Mouse (Mus musculus): Measurements from ENCODE around the gene Duox1. TPM values are rescaled to one million over a fixed set of nuclear protein-coding genes. Genes with fewer than 3 reads are reported as not detected.

The Duox1 gene
- polyA plus RNA-seq, 1 experiment from 2014 or later = 0.18 TPM

DNA sequence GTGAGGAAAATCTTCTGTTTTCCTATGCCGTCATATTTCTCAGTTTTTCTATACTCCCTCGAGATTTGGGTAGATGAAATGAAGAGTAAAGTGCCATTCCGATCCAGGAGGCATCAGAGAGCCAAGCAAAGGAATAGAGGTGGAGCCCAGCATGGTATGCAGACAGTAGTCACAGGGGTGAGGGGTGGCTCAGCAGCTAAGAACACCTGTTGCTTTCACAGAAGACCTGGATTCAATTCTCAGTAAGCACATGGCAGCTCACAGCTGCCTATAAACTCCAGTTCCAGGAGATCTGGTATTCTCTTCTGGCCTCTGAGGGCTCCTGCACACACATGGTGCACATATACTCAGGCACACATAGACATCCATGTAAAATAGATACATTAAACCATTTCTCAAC lies 56.6 kb downstream of the Duox1 start:
- H3K4me3 ChIP-seq = no peak overlapping the region
- no peak overlapping the region for H3K4me2 ChIP-seq (replicated peaks)
- ATAC-seq (ENCODE audit: low FRiP score, low read depth) = no peak
- peaks cover 20% of the 10 kb centered on the region for H3K27me3 ChIP-seq
- peaks cover 25% of the 10 kb centered on the region for H3K4me1 ChIP-seq
- H3K9me3 ChIP-seq = no peaks in the 10 kb centered on the region
- no peak overlapping the region for H3K9ac ChIP-seq (replicated peaks)
- no peak overlapping the region for H3K27ac ChIP-seq (replicated peaks)
- WGBS = 72% methylated on average over 3 of the region's 3 CpGs
- H3K36me3 ChIP-seq = no peaks in the 10 kb centered on the region

DNA sequence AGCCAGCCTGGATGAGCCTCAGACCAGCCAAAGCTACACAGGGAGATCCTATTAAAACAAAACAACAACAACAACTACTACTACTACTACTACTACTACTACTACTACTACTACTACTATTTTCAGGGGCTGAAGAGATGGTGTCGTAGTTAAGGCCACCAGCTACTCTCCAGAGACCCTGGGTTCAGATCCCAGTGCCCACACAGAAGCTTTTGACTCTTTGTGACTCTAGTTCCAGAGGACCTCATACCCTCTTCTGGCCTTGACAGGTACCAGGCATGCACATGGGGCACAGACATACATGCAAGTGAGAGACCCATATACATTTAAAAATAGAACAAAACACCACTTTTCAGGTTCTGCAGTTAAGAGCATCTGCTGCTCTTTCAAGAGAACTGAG lies 57.1 kb downstream of the Duox1 start:
- no peaks in the 10 kb centered on the region for H3K9me3 ChIP-seq
- H3K4me1 ChIP-seq = peaks cover 20% of the 10 kb centered on the region
- H3K27me3 ChIP-seq = peaks cover 20% of the 10 kb centered on the region
- no peak overlapping the region for H3K27ac ChIP-seq (replicated peaks)
- no peak overlapping the region for H3K4me2 ChIP-seq (replicated peaks)
- no peaks in the 10 kb centered on the region for H3K36me3 ChIP-seq
- H3K9ac ChIP-seq (replicated peaks) = no peak overlapping the region
- no peak for ATAC-seq (ENCODE audit: low FRiP score, low read depth)
- H3K4me3 ChIP-seq = no peak overlapping the region
- 78% methylated on average over 1 of the region's 1 CpGs for WGBS

DNA sequence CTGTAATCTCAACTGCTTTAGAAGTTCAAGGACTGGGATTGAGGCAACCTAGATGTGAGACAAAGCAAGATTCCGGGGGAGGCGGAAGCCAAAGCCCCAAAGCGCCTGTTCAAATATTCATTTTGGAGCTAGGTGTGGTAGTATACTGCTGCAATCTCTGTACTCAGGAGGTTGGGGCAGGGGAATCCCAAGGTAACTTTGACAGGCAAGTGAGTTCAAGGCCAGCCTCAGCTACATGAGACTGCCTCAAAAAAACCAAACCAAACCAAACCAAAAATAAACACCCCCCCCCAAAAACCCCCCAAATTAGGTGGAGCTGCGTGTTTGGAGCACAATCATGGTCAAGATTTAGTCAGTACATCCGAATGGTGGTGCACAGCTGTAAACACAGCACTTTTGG lies 58.5 kb downstream of the Duox1 start:
- H3K9ac ChIP-seq (replicated peaks) = no peak overlapping the region
- H3K27me3 ChIP-seq = peaks cover 20% of the 10 kb centered on the region
- no peak overlapping the region for H3K4me2 ChIP-seq (replicated peaks)
- peaks cover 13% of the 10 kb centered on the region for H3K4me1 ChIP-seq
- H3K36me3 ChIP-seq = no peaks in the 10 kb centered on the region
- no peak overlapping the region for H3K4me3 ChIP-seq
- 83% methylated on average over 5 of the region's 5 CpGs for WGBS
- no peak for ATAC-seq (ENCODE audit: low FRiP score, low read depth)
- no peak overlapping the region for H3K27ac ChIP-seq (replicated peaks)
- no peaks in the 10 kb centered on the region for H3K9me3 ChIP-seq

DNA sequence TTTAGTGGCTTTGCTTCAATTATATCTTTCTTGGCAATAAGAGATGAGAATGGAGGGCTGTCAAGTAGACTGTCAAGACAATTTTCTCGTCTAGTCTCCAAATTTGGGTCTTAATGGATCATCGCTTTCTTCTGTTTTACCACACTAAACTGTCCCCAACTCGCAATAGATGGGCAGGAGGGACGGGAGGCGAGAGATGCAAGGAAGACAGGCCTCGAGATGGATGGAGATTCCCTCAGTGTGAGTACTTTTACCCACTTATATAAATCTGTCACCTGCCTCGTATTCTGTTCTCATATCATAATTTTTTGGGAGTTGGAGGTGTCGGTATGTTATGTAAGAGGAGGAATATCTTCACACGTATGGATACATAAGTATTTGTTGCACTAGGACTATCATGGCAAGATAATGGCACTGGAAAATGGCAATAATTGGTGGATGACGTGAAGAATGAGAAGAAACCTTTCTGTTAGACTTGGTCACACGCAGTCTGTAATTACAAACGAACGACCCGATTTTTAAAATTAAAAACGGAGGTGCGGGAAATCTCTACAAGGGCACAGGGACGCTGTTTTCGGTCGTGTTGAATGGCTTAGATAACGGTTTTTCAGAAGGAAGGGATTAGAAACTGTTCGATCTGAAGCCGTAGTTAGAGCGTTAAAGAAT lies 59.3 kb downstream of the Duox1 start:
- 18% methylated on average over 23 of the region's 23 CpGs for WGBS
- ATAC-seq (ENCODE audit: low FRiP score, low read depth) = no peak
- Histone ChIP-seq H3K27me3 (peaks cover 20% of the 10 kb centered on the region), H3K4me3 (peak overlapping the region; percentile 61), H3K36me3 (no peaks in the 10 kb centered on the region), H3K4me2 (replicated peaks) (peak overlapping the region; percentile 44), H3K9ac (replicated peaks) (peak overlapping the region; percentile 41; the same call in 1 of the 2 replicates), H3K9me3 (no peaks in the 10 kb centered on the region), H3K27ac (replicated peaks) (no peak overlapping the region), H3K4me1 (peaks cover 8% of the 10 kb centered on the region; the same call in 1 of the 2 replicates)

DNA sequence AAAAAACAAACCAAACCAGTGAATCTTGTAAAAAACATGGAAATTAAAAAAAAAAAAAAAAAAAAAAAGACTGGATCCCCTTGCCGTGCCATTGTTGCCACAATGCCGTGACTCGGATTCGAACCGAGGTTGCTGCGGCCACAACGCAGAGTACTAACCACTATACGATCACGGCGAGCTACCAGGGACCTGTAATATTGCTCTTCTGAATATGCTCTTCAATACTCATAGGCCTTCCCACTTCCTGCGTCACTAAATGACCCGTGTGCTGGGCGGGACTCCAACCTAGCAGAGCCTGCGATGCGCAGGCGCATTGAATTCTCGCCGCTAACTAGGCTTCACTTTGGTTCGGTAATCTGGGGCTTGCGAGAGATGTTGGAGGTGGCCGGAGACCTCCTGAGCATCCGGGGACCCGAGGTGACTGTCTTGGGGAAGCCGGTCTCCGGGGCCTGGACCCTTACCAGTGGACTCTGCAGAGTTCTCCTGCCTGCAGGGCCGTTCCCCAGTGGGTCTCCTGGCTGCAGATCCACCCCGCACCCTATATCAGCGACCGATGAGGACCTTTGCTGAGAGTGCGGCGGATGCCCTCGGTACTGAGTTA lies 60.0 kb downstream of the Duox1 start:
- ATAC-seq (ENCODE audit: low FRiP score, low read depth) = peak; percentile 84
- H3K36me3 ChIP-seq = no peaks in the 10 kb centered on the region
- peak overlapping the region; percentile 74 for H3K4me2 ChIP-seq (replicated peaks)
- H3K27ac ChIP-seq (replicated peaks) = peak overlapping the region; percentile 88
- peaks cover 14% of the 10 kb centered on the region for H3K27me3 ChIP-seq
- H3K4me1 ChIP-seq = peaks cover 4% of the 10 kb centered on the region; the same call in 1 of the 2 replicates
- peak overlapping the region; percentile 69 for H3K9ac ChIP-seq (replicated peaks)
- peak overlapping the region; percentile 61 for H3K4me3 ChIP-seq
- H3K9me3 ChIP-seq = no peaks in the 10 kb centered on the region
- under 1% methylated on average over 32 of the region's 32 CpGs for WGBS

DNA sequence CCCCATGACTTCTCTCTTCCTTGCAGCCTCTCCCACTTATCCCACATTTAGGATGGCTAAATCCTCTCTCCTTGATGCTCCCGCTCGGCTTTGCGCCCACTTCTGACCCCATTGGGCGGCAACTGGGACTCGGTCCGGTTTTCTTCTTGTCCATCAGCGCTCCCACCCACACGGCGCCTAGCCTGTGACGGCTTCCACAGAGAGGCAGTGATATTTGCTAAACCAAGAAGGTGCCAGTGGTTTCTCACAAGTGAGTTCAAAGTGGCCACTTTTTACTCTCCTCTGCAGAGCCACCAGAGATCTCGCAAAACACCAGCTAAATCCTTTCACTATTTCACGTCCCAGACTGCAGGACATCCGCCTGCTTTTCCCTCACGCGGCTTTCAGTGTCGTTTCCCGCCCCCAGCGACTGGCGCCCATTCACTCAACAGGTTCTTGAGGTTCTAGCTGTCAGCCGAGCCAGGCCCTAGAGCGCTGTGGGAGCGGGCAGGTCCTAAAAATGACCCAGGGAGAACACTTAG lies 60.6 kb downstream of the Duox1 start:
- peak overlapping the region; percentile 61 for H3K4me3 ChIP-seq
- peak overlapping the region; percentile 69 for H3K9ac ChIP-seq (replicated peaks)
- H3K27me3 ChIP-seq = peaks cover 8% of the 10 kb centered on the region; the same call in 1 of the 2 replicates
- WGBS = under 1% methylated on average over 22 of the region's 22 CpGs
- H3K36me3 ChIP-seq = no peaks in the 10 kb centered on the region
- peak overlapping the region; percentile 88 for H3K27ac ChIP-seq (replicated peaks)
- 0 out of 2 replicates have a peak, but pooled peaks have one; percentile 2 for ATAC-seq (ENCODE audit: low FRiP score, low read depth)
- H3K4me1 ChIP-seq = peaks cover 7% of the 10 kb centered on the region; the same call in 1 of the 2 replicates
- peak overlapping the region; percentile 74 for H3K4me2 ChIP-seq (replicated peaks)
- H3K9me3 ChIP-seq = no peaks in the 10 kb centered on the region

DNA sequence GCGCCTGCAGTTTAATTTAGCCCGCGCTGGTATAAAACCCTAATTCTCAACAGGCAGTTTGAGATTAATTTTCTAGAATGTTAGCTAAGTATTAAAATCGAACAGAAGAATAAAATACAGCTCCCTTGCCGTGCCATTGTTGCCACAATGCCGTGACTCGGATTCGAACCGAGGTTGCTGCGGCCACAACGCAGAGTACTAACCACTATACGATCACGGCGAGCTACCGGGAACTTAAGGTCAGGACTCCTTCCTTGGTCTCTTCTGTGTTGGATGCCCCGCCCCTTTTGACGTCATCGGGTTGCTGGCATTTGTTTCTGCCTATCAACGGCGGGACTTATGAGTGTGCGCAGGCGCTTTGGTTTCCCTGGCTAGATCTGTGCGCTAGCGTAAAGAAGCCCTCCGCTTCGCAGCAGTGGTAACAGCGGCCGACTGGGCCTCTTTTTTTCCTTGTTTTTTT lies 61.8 kb downstream of the Duox1 start:
- 0 out of 2 replicates have a peak, but pooled peaks cover under 1% of the 10 kb centered on the region for H3K27me3 ChIP-seq
- H3K36me3 ChIP-seq = no peaks in the 10 kb centered on the region
- peak overlapping the region; percentile 45 for H3K4me2 ChIP-seq (replicated peaks)
- H3K4me3 ChIP-seq = peak overlapping the region; percentile 61
- under 1% methylated on average over 28 of the region's 28 CpGs for WGBS
- H3K27ac ChIP-seq (replicated peaks) = peak overlapping the region; percentile 90
- peaks cover 7% of the 10 kb centered on the region; the same call in 1 of the 2 replicates for H3K4me1 ChIP-seq
- ATAC-seq (ENCODE audit: low FRiP score, low read depth) = peak; percentile 89
- peak overlapping the region; percentile 65 for H3K9ac ChIP-seq (replicated peaks)
- H3K9me3 ChIP-seq = no peaks in the 10 kb centered on the region

DNA sequence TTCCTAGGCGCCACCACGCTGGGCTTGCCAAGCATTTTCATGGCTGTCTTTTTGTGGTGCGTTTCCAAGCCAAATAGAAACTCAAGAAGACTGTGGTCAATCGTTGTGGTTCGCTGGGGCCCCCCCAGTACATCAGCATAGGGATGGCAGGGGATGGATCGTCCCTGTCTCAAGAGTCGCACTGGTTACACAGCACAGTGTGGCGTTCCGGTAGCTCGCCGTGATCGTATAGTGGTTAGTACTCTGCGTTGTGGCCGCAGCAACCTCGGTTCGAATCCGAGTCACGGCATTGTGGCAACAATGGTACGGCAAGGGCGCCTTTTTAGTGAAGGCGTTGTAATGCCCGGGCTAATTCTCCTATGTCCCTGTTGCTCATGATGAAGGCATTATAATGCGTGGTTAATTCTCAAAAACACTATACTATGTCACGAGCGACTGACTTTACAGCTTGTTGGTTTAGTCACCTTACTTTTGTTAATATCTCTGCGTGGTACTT lies 62.3 kb downstream of the Duox1 start:
- peak overlapping the region; percentile 45 for H3K4me2 ChIP-seq (replicated peaks)
- H3K9ac ChIP-seq (replicated peaks) = peak overlapping the region; percentile 65
- H3K4me3 ChIP-seq = peak overlapping the region; percentile 61
- H3K9me3 ChIP-seq = no peaks in the 10 kb centered on the region
- H3K27me3 ChIP-seq = no peaks in the 10 kb centered on the region
- WGBS = 1% methylated on average over 26 of the region's 26 CpGs
- peak overlapping the region; percentile 90 for H3K27ac ChIP-seq (replicated peaks)
- ATAC-seq (ENCODE audit: low FRiP score, low read depth) = peak; percentile 81
- peaks cover 7% of the 10 kb centered on the region; the same call in 1 of the 2 replicates for H3K4me1 ChIP-seq
- H3K36me3 ChIP-seq = no peaks in the 10 kb centered on the region

DNA sequence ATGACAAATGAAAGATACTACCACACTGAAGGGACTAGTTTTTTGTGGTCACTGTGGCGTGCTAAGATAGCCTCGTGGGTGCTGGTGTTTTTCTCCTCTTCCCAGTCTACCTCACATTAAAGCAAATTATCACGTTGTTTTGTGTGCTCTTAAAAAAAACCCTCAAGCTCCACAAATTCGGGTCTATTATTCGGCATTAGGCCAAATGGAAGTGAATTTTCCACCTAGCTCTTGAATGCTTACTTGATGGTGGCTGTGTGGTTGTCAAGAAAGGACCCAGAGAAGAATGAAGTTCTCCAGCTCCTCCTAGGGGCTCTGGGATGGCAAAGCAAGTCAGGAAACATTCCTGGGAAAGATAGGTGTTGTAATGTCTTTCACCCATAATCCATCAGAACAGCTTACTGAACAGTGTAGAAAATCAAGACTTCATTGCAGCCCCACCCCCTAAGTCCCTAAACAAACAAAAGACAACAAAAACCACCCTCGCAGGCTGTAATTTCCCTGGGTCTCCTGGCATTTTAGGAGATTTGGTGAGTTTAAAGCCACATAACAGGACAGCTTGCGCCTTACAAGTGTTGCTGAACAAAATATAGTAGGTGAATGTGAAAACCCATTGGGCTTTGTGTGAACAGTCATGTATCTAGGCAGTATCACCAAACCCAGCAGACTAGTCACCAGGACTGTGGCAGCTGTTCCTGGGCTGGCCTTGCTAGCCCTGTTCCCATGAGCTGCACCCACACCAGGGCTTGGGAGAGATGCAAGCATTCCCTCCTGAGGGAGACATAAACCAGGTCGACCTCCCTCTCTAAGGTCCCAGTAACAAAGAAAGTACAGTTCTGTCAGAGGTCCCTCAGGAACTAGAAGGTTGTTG lies 63.2 kb downstream of the Duox1 start:
- 19% methylated on average over 8 of the region's 8 CpGs for WGBS
- Histone ChIP-seq H3K36me3 (no peaks in the 10 kb centered on the region), H3K9me3 (no peaks in the 10 kb centered on the region), H3K4me2 (replicated peaks) (peak overlapping the region; percentile 45), H3K4me3 (peak overlapping the region; percentile 61), H3K27ac (replicated peaks) (peak overlapping the region; percentile 25; the same call in 1 of the 2 replicates), H3K4me1 (peaks cover 7% of the 10 kb centered on the region; the same call in 1 of the 2 replicates), H3K27me3 (no peaks in the 10 kb centered on the region), H3K9ac (replicated peaks) (no peak overlapping the region)
- ATAC-seq (ENCODE audit: low FRiP score, low read depth) = no peak

DNA sequence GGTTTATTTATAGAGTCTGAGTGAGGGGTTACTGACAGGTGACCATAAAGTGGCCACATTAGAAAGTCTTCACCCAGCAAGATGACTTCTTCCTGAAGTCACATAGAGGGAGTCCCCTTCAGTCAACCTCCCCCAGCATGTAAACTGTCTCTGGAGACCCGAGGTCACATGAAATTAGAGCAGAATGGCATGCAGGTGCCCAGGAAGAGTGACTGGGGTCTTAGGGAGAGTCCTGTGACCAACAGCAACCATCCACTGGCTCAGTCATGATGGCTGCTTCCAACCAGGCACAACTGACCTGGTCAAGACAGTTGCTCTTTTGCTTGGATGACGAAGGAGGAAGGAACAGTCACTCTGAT lies 63.8 kb downstream of the Duox1 start:
- Histone ChIP-seq H3K27ac (replicated peaks) (no peak overlapping the region), H3K27me3 (no peaks in the 10 kb centered on the region), H3K9me3 (no peaks in the 10 kb centered on the region), H3K4me3 (no peak overlapping the region), H3K9ac (replicated peaks) (no peak overlapping the region), H3K4me2 (replicated peaks) (no peak overlapping the region), H3K36me3 (no peaks in the 10 kb centered on the region), H3K4me1 (peaks cover 7% of the 10 kb centered on the region; the same call in 1 of the 2 replicates)
- WGBS = 36% methylated on average over 2 of the region's 2 CpGs
- ATAC-seq (ENCODE audit: low FRiP score, low read depth) = no peak

DNA sequence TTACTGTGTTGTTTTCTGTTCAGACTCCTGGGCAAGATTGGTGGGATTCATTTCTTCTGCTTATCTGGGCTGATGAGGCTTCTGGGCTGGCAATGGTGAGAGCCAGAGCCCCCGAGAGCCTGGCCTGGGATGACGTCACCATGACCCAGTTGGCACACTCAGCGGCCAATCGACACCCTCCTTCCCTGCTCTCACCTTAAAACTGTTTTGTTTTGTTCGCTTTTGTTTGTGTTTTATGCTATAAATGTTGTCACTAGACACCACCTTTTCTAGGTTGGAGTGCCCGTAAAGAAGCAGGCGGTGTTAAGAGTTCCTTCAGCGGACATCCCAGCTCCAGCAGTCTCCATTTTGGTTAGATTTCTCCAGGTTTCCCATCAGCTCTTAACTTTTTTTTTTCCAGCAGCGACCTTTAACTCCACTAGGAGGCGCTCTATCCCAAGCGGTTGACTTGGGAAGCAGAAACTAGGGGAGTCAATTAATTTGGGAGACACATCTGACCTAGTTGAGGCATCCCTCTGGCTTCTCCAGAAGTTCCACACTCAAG lies 65.4 kb downstream of the Duox1 start:
- H3K4me2 ChIP-seq (replicated peaks) = peak overlapping the region; percentile 42
- H3K4me3 ChIP-seq = peak overlapping the region; percentile 5; the same call in 1 of the 2 replicates
- H3K27me3 ChIP-seq = no peaks in the 10 kb centered on the region
- no peak overlapping the region for H3K9ac ChIP-seq (replicated peaks)
- no peak overlapping the region for H3K27ac ChIP-seq (replicated peaks)
- WGBS = 22% methylated on average over 11 of the region's 11 CpGs
- H3K4me1 ChIP-seq = peaks cover 7% of the 10 kb centered on the region; the same call in 1 of the 2 replicates
- ATAC-seq (ENCODE audit: low FRiP score, low read depth) = no peak
- no peaks in the 10 kb centered on the region for H3K36me3 ChIP-seq
- H3K9me3 ChIP-seq = no peaks in the 10 kb centered on the region

Data from midbrain, embryonic 12.5 days (tissue).